Comparison of ENCODE assay signal across 10 mouse cellular contexts in genomic region chr7:140186646-140187620, GRCm38 (mm10). TPM values are rescaled to one million over a fixed set of nuclear protein-coding genes. Genes with fewer than 3 reads are reported as not detected.
DNase-seq lines count a peak whose midpoint lies in the region; ATAC-seq and TF ChIP-seq lines count a peak whose summit lies in the region.
"Had no signal": no experiment of that assay in that cellular context is flagged by ENCODE, and none has a peak within 500 bp of the region (broad histone marks: within the 10 kb centered on the region; RNA-seq: fewer than 3 reads in every experiment).

No protein-coding gene starts in this region.

- no peaks in the 10 kb centered on the region for H3K27me3 ChIP-seq in forebrain, embryonic 11.5 days (ENCODE audit: control insufficient read depth, insufficient read depth, low read length)
- no peaks in the 10 kb centered on the region for H3K27me3 ChIP-seq in forebrain, embryonic 10.5 days (ENCODE audit: poor library complexity, severe bottlenecking)
- no peaks in the 10 kb centered on the region for H3K27me3 ChIP-seq in spleen, adult 2 months (ENCODE audit: control insufficient read depth, insufficient read depth, low read length)
- H3K27me3 ChIP-seq in lung, postnatal 0 days (replicated peaks; ENCODE audit: insufficient read depth, low read length) = no peaks in the 10 kb centered on the region

- no peaks in the 10 kb centered on the region for H3K4me1 ChIP-seq in forebrain, embryonic 11.5 days (replicated peaks; ENCODE audit: control insufficient read depth, insufficient read depth, low read length)
- H3K4me1 ChIP-seq in forebrain, embryonic 10.5 days = no peaks in the 10 kb centered on the region
- H3K4me1 ChIP-seq in spleen, adult 2 months (ENCODE audit: control insufficient read depth, insufficient read depth, insufficient read length) = no peaks in the 10 kb centered on the region
- no peaks in the 10 kb centered on the region for H3K4me1 ChIP-seq in lung, postnatal 0 days (ENCODE audit: insufficient read depth, low read depth, low read length)

- WGBS in forebrain, embryonic 11.5 days = 56% methylated on average over 18 of the region's 18 CpGs
- WGBS in forebrain, embryonic 10.5 days = 66% methylated on average over 18 of the region's 18 CpGs
- 67% methylated on average over 18 of the region's 18 CpGs for WGBS in spleen, adult 2 months
- WGBS in lung, postnatal 0 days = 65% methylated on average over 18 of the region's 18 CpGs

- TF ChIP-seq POLR2A in spleen, adult 2 months (IDR thresholded peaks at IDR 0.05; ENCODE audit: low read depth, low read length) = no peak

- no peak for TF ChIP-seq EP300 in lung, postnatal 0 days (IDR thresholded peaks at IDR 0.05)

- no peak overlapping the region for H3K4me3 ChIP-seq in forebrain, embryonic 11.5 days (ENCODE audit: low read depth, low read length)
- H3K4me3 ChIP-seq in forebrain, embryonic 10.5 days = no peak overlapping the region
- H3K4me3 ChIP-seq in spleen, adult 2 months (ENCODE audit: extremely low read depth, insufficient read depth, insufficient read length) = no peak overlapping the region
- no peak overlapping the region for H3K4me3 ChIP-seq in lung, postnatal 0 days (ENCODE audit: low read depth, low read length)
- H3K4me3 ChIP-seq: megakaryocyte, embryonic 14.5 days had no signal

- no peaks in the 10 kb centered on the region for H3K36me3 ChIP-seq in forebrain, embryonic 11.5 days (ENCODE audit: control insufficient read depth, insufficient read depth, low read length)
- H3K36me3 ChIP-seq in forebrain, embryonic 10.5 days (replicated peaks) = no peaks in the 10 kb centered on the region
- no peaks in the 10 kb centered on the region for H3K36me3 ChIP-seq in spleen, adult 2 months (ENCODE audit: control insufficient read depth, insufficient read depth, low read length)
- no peaks in the 10 kb centered on the region for H3K36me3 ChIP-seq in lung, postnatal 0 days (ENCODE audit: insufficient read depth, low read length)

- TF ChIP-seq CTCF in spleen, adult 2 months (IDR thresholded peaks at IDR 0.05; ENCODE audit: extremely low read depth, insufficient read depth, insufficient read length, insufficient replicate concordance) = peak; percentile 37; the same call in 1 of the 2 replicates
- TF ChIP-seq CTCF in lung, postnatal 0 days (IDR thresholded peaks at IDR 0.05) = peak; percentile 16; the same call in 1 of the 2 replicates

- H3K9ac ChIP-seq in forebrain, embryonic 11.5 days (ENCODE audit: low read length) = no peak overlapping the region
- no peak overlapping the region for H3K9ac ChIP-seq in lung, postnatal 0 days (replicated peaks; ENCODE audit: low read depth)

- DNase-seq in forebrain, embryonic 11.5 days (ENCODE audit: low spot score) = peak; percentile 51
- DNase-seq in forebrain, embryonic 10.5 days (ENCODE audit: extremely low spot score, low spot score) = no peak
- DNase-seq in spleen, adult 2 months (ENCODE audit: low read depth in 1 of 2, low spot score in 2 of 2) = peak; percentile 21 to 30
- DNase-seq in spleen, postnatal 4 days (ENCODE audit: low spot score in 2 of 2) = no peak
- DNase-seq in frontal cortex, postnatal 36 days (ENCODE audit: low spot score in 2 of 2) = peak; percentile 25 to 38
- peak; percentile 14 for DNase-seq in lung, postnatal 0 days (ENCODE audit: low spot score)

- no peak for ATAC-seq in forebrain, embryonic 11.5 days (replicated peaks; ENCODE audit: low FRiP score)
- ATAC-seq in lung, postnatal 0 days = no peak
- ATAC-seq in erythroid progenitor cell, adult 5-6 weeks (replicated peaks; ENCODE audit: low FRiP score, poor library complexity, severe bottlenecking) = no peak
- ATAC-seq in erythroblast, adult 5-6 weeks (replicated peaks; ENCODE audit: low FRiP score, poor library complexity, severe bottlenecking) = no peak

- no peaks in the 10 kb centered on the region for H3K9me3 ChIP-seq in forebrain, embryonic 11.5 days (ENCODE audit: control insufficient read depth, low read length)
- H3K9me3 ChIP-seq in forebrain, embryonic 10.5 days = no peaks in the 10 kb centered on the region
- no peaks in the 10 kb centered on the region for H3K9me3 ChIP-seq in lung, postnatal 0 days (ENCODE audit: low read length)
- H3K9me3 ChIP-seq: megakaryocyte, embryonic 14.5 days had no signal

- H3K4me2 ChIP-seq in forebrain, embryonic 11.5 days (ENCODE audit: low read depth, low read length, severe bottlenecking) = no peak overlapping the region
- no peak overlapping the region for H3K4me2 ChIP-seq in lung, postnatal 0 days (replicated peaks; ENCODE audit: low read depth, low read length)

- H3K27ac ChIP-seq in forebrain, embryonic 11.5 days (ENCODE audit: low read depth, low read length) = no peak overlapping the region
- H3K27ac ChIP-seq in forebrain, embryonic 10.5 days = no peak overlapping the region
- no peak overlapping the region for H3K27ac ChIP-seq in spleen, adult 2 months (ENCODE audit: insufficient read depth, low read length)
- no peak overlapping the region for H3K27ac ChIP-seq in lung, postnatal 0 days (ENCODE audit: low read length)

RNA-seq across cellular contexts. Expression of gene Olfr523, which starts 13.9 kb away (rescaled TPM):
- polyA plus RNA-seq in forebrain, embryonic 11.5 days (2014; fragmentation: Nextera tagmentation; extraction: Ambion mirVana) = not detected in 2 replicates
- not detected in 2 replicates for polyA plus RNA-seq in forebrain, embryonic 10.5 days (2016; fragmentation: Nextera tagmentation; extraction: Ambion mirVana)
- polyA plus RNA-seq in spleen, adult 2 months (2012; rRNA removed) = 0.12 TPM in 1 of 2 replicates, not detected in the other
- not detected in 2 replicates for polyA plus RNA-seq in lung, postnatal 0 days (2015; fragmentation: Nextera tagmentation; extraction: Ambion mirVana)
- total RNA-seq in erythroid progenitor cell, adult 5-6 weeks (2015; ENCODE audit: low replicate concordance) = not detected in 2 replicates
- total RNA-seq in erythroid progenitor cell, adult 5-6 weeks (2017; ENCODE audit: low replicate concordance) = not detected in 2 replicates
- total RNA-seq in erythroblast, adult 5-6 weeks (2015; ENCODE audit: low replicate concordance) = not detected in 2 replicates
- not detected in 2 replicates for total RNA-seq in erythroblast, adult 5-6 weeks (2017; ENCODE audit: low replicate concordance)
- polyA plus RNA-seq: heart, embryonic 16.5 days had no signal

RNA-seq across cellular contexts. Expression of gene Olfr524, which starts 18.8 kb away (rescaled TPM):
- polyA plus RNA-seq in forebrain, embryonic 11.5 days (2014; fragmentation: Nextera tagmentation; extraction: Ambion mirVana) = not detected in 2 replicates
- polyA plus RNA-seq in forebrain, embryonic 10.5 days (2016; fragmentation: Nextera tagmentation; extraction: Ambion mirVana) = not detected in 2 replicates
- 0.01 and 0.07 TPM in 2 replicates for polyA plus RNA-seq in spleen, adult 2 months (2012; rRNA removed)
- polyA plus RNA-seq in lung, postnatal 0 days (2015; fragmentation: Nextera tagmentation; extraction: Ambion mirVana) = not detected in 2 replicates
- not detected in 2 replicates for total RNA-seq in erythroid progenitor cell, adult 5-6 weeks (2015; ENCODE audit: low replicate concordance)
- total RNA-seq in erythroid progenitor cell, adult 5-6 weeks (2017; ENCODE audit: low replicate concordance) = not detected in 2 replicates
- 0.19 TPM in 1 of 2 replicates, not detected in the other for total RNA-seq in erythroblast, adult 5-6 weeks (2015; ENCODE audit: low replicate concordance)
- not detected in 2 replicates for total RNA-seq in erythroblast, adult 5-6 weeks (2017; ENCODE audit: low replicate concordance)

RNA-seq across cellular contexts. Expression of gene Olfr522, which starts 22.4 kb away (rescaled TPM):
- not detected in 2 replicates for polyA plus RNA-seq in forebrain, embryonic 11.5 days (2014; fragmentation: Nextera tagmentation; extraction: Ambion mirVana)
- polyA plus RNA-seq in forebrain, embryonic 10.5 days (2016; fragmentation: Nextera tagmentation; extraction: Ambion mirVana) = not detected in 2 replicates
- polyA plus RNA-seq in spleen, adult 2 months (2012; rRNA removed) = not detected in 2 replicates
- polyA plus RNA-seq in lung, postnatal 0 days (2015; fragmentation: Nextera tagmentation; extraction: Ambion mirVana) = not detected in 2 replicates
- not detected in 2 replicates for total RNA-seq in erythroid progenitor cell, adult 5-6 weeks (2015; ENCODE audit: low replicate concordance)
- not detected in 2 replicates for total RNA-seq in erythroid progenitor cell, adult 5-6 weeks (2017; ENCODE audit: low replicate concordance)
- total RNA-seq in erythroblast, adult 5-6 weeks (2015; ENCODE audit: low replicate concordance) = not detected in 2 replicates
- not detected in 2 replicates for total RNA-seq in erythroblast, adult 5-6 weeks (2017; ENCODE audit: low replicate concordance)
- polyA plus RNA-seq: heart, embryonic 16.5 days had no signal

RNA-seq across cellular contexts. Expression of gene Cd163l1, which starts 31.1 kb away (rescaled TPM):
- 0.05 TPM in 1 of 2 replicates, not detected in the other for polyA plus RNA-seq in forebrain, embryonic 11.5 days (2014; fragmentation: Nextera tagmentation; extraction: Ambion mirVana)
- polyA plus RNA-seq in forebrain, embryonic 10.5 days (2016; fragmentation: Nextera tagmentation; extraction: Ambion mirVana) = not detected in 2 replicates
- polyA plus RNA-seq in spleen, adult 2 months (2012; rRNA removed) = 1.3 and 2.1 TPM in 2 replicates
- 0.23 and 0.56 TPM in 2 replicates for polyA plus RNA-seq in lung, postnatal 0 days (2015; fragmentation: Nextera tagmentation; extraction: Ambion mirVana)
- not detected in 2 replicates for total RNA-seq in erythroid progenitor cell, adult 5-6 weeks (2015; ENCODE audit: low replicate concordance)
- not detected in 2 replicates for total RNA-seq in erythroid progenitor cell, adult 5-6 weeks (2017; ENCODE audit: low replicate concordance)
- not detected in 2 replicates for total RNA-seq in erythroblast, adult 5-6 weeks (2015; ENCODE audit: low replicate concordance)
- total RNA-seq in erythroblast, adult 5-6 weeks (2017; ENCODE audit: low replicate concordance) = not detected in 2 replicates

RNA-seq across cellular contexts. Expression of gene Sprn, which starts 32.3 kb away (rescaled TPM):
- 0.68 and 0.71 TPM in 2 replicates for polyA plus RNA-seq in forebrain, embryonic 11.5 days (2014; fragmentation: Nextera tagmentation; extraction: Ambion mirVana)
- polyA plus RNA-seq in forebrain, embryonic 10.5 days (2016; fragmentation: Nextera tagmentation; extraction: Ambion mirVana) = 0.20 and 0.62 TPM in 2 replicates
- 0.04 and 0.08 TPM in 2 replicates for polyA plus RNA-seq in spleen, adult 2 months (2012; rRNA removed)
- polyA plus RNA-seq in lung, postnatal 0 days (2015; fragmentation: Nextera tagmentation; extraction: Ambion mirVana) = 0.10 and 0.19 TPM in 2 replicates
- total RNA-seq in erythroid progenitor cell, adult 5-6 weeks (2015; ENCODE audit: low replicate concordance) = not detected in 2 replicates
- not detected in 2 replicates for total RNA-seq in erythroid progenitor cell, adult 5-6 weeks (2017; ENCODE audit: low replicate concordance)
- not detected in 2 replicates for total RNA-seq in erythroblast, adult 5-6 weeks (2015; ENCODE audit: low replicate concordance)
- not detected in 2 replicates for total RNA-seq in erythroblast, adult 5-6 weeks (2017; ENCODE audit: low replicate concordance)

Comparison
In these comparisons a context has a peak if more than half of its experiments do, and no peak if none do; other contexts are left out.
1. DNase-seq: peak in forebrain, embryonic 11.5 days (single experiment), spleen, adult 2 months (2 of 2), frontal cortex, postnatal 36 days (2 of 2) and lung, postnatal 0 days (single experiment); none in forebrain, embryonic 10.5 days (single experiment) and spleen, postnatal 4 days (0 of 2).